Mouse (Mus musculus) intestine, postnatal 0 days (tissue): Measurements from ENCODE around the gene Rnf169. TPM values are rescaled to one million over a fixed set of nuclear protein-coding genes. Genes with fewer than 3 reads are reported as not detected.

Experiments
- ATAC-seq: fragments of 200-750 bp; cut with Nextera tagmentation; 2 replicates; pipeline ENCODE4 v1.8.0; 2017; ENCODE audit warnings: mild to moderate bottlenecking, moderate TSS enrichment, moderate library complexity
- H3K27ac ChIP-seq: fragments of 300-500 bp; sonication (generic); 2 replicates; pipeline ENCODE4 v1.5.1; 2014; ENCODE audit warnings: mild to moderate bottlenecking, low read depth, low read length, moderate library complexity
- H3K27me3 ChIP-seq: fragments of 300-500 bp; sonication (generic); replicated peaks from 2 replicates; pipeline ENCODE4 v1.6.1; 2014; ENCODE audit warnings: low read length, mixed read lengths; ENCODE audit not compliant: control insufficient read depth, insufficient read depth
- H3K36me3 ChIP-seq: fragments of 300-500 bp; sonication (generic); 2 replicates; pipeline ENCODE4 v1.6.1; 2014; ENCODE audit warnings: mild to moderate bottlenecking, moderate library complexity; ENCODE audit not compliant: control insufficient read depth, insufficient read depth
- H3K4me1 ChIP-seq: fragments of 300-500 bp; sonication (generic); replicated peaks from 2 replicates; pipeline ENCODE4 v1.6.1; 2014; ENCODE audit warnings: antibody characterized with exemption, low read length, mixed read lengths; ENCODE audit not compliant: control insufficient read depth, insufficient read depth
- H3K4me2 ChIP-seq: fragments of 300-500 bp; sonication (generic); replicated peaks from 2 replicates; pipeline ENCODE4 v1.6.1; 2014; ENCODE audit warnings: low read depth, mild to moderate bottlenecking, moderate library complexity
- H3K4me3 ChIP-seq: fragments of 300-500 bp; sonication (generic); 2 replicates; pipeline ENCODE4 v1.5.1; 2014; ENCODE audit warnings: low read depth, low read length
- H3K9ac ChIP-seq: fragments of 300-500 bp; sonication (generic); 2 replicates; pipeline ENCODE4 v1.6.1; 2014; ENCODE audit warnings: mild to moderate bottlenecking, low read depth, low read length
- H3K9me3 ChIP-seq: fragments of 300-500 bp; sonication (generic); 2 replicates; pipeline ENCODE4 v1.6.1; 2016; ENCODE audit warnings: mixed run types; ENCODE audit not compliant: control insufficient read depth
- CTCF ChIP-seq: sonication (generic); IDR thresholded peaks from 2 replicates; pipeline ENCODE4 v1.5.1; 2016; ENCODE audit warnings: low read depth, mild to moderate bottlenecking, control low read depth, antibody characterized with exemption, moderate library complexity
- WGBS: fragments of 180-500 bp; shearing (Covaris S2); extraction: QIAGEN DNeasy Blood & Tissue Kit; methylation state at CpG from one replicate; pipeline ENCODE4 v1.1.7; 2014; 5-methylcytosine and 5-hydroxymethylcytosine counted together
- polyA plus RNA-seq: library from polyadenylated mRNA; unstranded; fragments of >200 nt; fragmentation: Nextera tagmentation; extraction: Ambion mirVana; gene quantifications from 2 replicates; pipeline ENCODE4 v1.2.1, GENCODE M21; 2015

Gene Rnf169
- polyA plus RNA-seq, 1 experiment from 2014 or later: 1.9 TPM

GRCm38 (mm10) chr7:99920416-99920815, 59.8 kb downstream of the Rnf169 start:
- Histone ChIP-seq H3K27ac (no peak overlapping the region), H3K9me3 (no peaks in the 10 kb centered on the region), H3K9ac (no peak overlapping the region), H3K27me3 (peaks cover 11% of the 10 kb centered on the region; the same call in 1 of the 2 replicates), H3K4me3 (no peak overlapping the region), H3K36me3 (peaks cover 45% of the 10 kb centered on the region), H3K4me1 (peaks cover 5% of the 10 kb centered on the region; the same call in 1 of the 2 replicates), H3K4me2 (no peak overlapping the region)
- no peak for TF ChIP-seq CTCF
- ATAC-seq: no peak
- 44% methylated on average over 2 of the region's 2 CpGs for WGBS

- Histone ChIP-seq H3K4me1 (peaks cover 5% of the 10 kb centered on the region; the same call in 1 of the 2 replicates), H3K4me3 (no peak overlapping the region), H3K27me3 (peaks cover 11% of the 10 kb centered on the region; the same call in 1 of the 2 replicates), H3K4me2 (no peak overlapping the region), H3K27ac (no peak overlapping the region), H3K9ac (no peak overlapping the region), H3K9me3 (no peaks in the 10 kb centered on the region), H3K36me3 (peaks cover 40% of the 10 kb centered on the region)
- no peak for ATAC-seq
- no peak for TF ChIP-seq CTCF
- 95% methylated on average over 6 of the region's 6 CpGs for WGBS
Observed at GRCm38 (mm10) chr7:99919971-99920370, 60.3 kb downstream of the Rnf169 start.

GRCm38 (mm10) chr7:99919164-99919563, 61.1 kb downstream of the Rnf169 start:
- ATAC-seq: no peak
- no peak for TF ChIP-seq CTCF
- Histone ChIP-seq H3K4me2 (no peak overlapping the region), H3K27me3 (peaks cover 11% of the 10 kb centered on the region; the same call in 1 of the 2 replicates), H3K4me1 (peaks cover 5% of the 10 kb centered on the region; the same call in 1 of the 2 replicates), H3K4me3 (no peak overlapping the region), H3K9ac (no peak overlapping the region), H3K36me3 (peaks cover 32% of the 10 kb centered on the region), H3K27ac (no peak overlapping the region), H3K9me3 (no peaks in the 10 kb centered on the region)
- WGBS: 91% methylated on average over 2 of the region's 2 CpGs

- peaks cover 5% of the 10 kb centered on the region; the same call in 1 of the 2 replicates for H3K4me1 ChIP-seq
- peaks cover 11% of the 10 kb centered on the region; the same call in 1 of the 2 replicates for H3K27me3 ChIP-seq
- no peak overlapping the region; the same call in 1 of the 2 replicates for H3K27ac ChIP-seq
- TF ChIP-seq CTCF: no peak
- H3K4me3 ChIP-seq: peak overlapping the region; percentile 31
- H3K9ac ChIP-seq: peak overlapping the region; percentile 31; the same call in 1 of the 2 replicates
- H3K4me2 ChIP-seq: peak overlapping the region; percentile 79
- 0 out of 2 replicates have a peak, but pooled peaks have one; percentile 12 for ATAC-seq
- no peaks in the 10 kb centered on the region for H3K9me3 ChIP-seq
- H3K36me3 ChIP-seq: peaks cover 15% of the 10 kb centered on the region; the same call in 1 of the 2 replicates
- 1% methylated on average over 34 of the region's 36 CpGs for WGBS
Observed at GRCm38 (mm10) chr7:99917320-99917844, 62.9 kb downstream of the Rnf169 start.

- Histone ChIP-seq H3K4me3 (peak overlapping the region; percentile 31), H3K36me3 (peaks cover 14% of the 10 kb centered on the region; the same call in 1 of the 2 replicates), H3K27me3 (peaks cover 11% of the 10 kb centered on the region; the same call in 1 of the 2 replicates), H3K27ac (no peak overlapping the region), H3K4me2 (peak overlapping the region; percentile 79), H3K9me3 (no peaks in the 10 kb centered on the region), H3K9ac (no peak overlapping the region), H3K4me1 (peaks cover 5% of the 10 kb centered on the region; the same call in 1 of the 2 replicates)
- ATAC-seq: peak; percentile 31
- TF ChIP-seq CTCF: peak; percentile 85
- 8% methylated on average over 22 of the region's 22 CpGs for WGBS
Observed at GRCm38 (mm10) chr7:99916741-99917319, 63.4 kb downstream of the Rnf169 start.

GRCm38 (mm10) chr7:99915511-99915910, 64.7 kb downstream of the Rnf169 start:
- no peaks in the 10 kb centered on the region for H3K9me3 ChIP-seq
- WGBS: 83% methylated on average over 2 of the region's 2 CpGs
- no peak overlapping the region for H3K27ac ChIP-seq

More at GRCm38 (mm10) chr7:99915511-99915910, 64.7 kb downstream of the Rnf169 start:
- peaks cover 5% of the 10 kb centered on the region; the same call in 1 of the 2 replicates for H3K4me1 ChIP-seq
- H3K27me3 ChIP-seq: peaks cover 11% of the 10 kb centered on the region; the same call in 1 of the 2 replicates
- H3K36me3 ChIP-seq: 0 out of 2 replicates have a peak, but pooled peaks cover 5% of the 10 kb centered on the region
- no peak overlapping the region for H3K4me3 ChIP-seq
- TF ChIP-seq CTCF: no peak
- H3K9ac ChIP-seq: no peak overlapping the region
- ATAC-seq: no peak
- H3K4me2 ChIP-seq: no peak overlapping the region
